Mouse (Mus musculus): Measurements from ENCODE around the gene Thap12.

GRCm38 (mm10) chr7:98680691-98681090, 22.2 kb upstream of the Thap12 start:
- TF ChIP-seq EP300 (IDR thresholded peaks at IDR 0.05; ENCODE audit: low read depth): no peak
- no peak for TF ChIP-seq CTCF (IDR thresholded peaks at IDR 0.05; ENCODE audit: low read depth)

All from liver, embryonic 14.5 days (tissue).